Mouse (Mus musculus): Measurements from ENCODE around the gene Lrrc2. TPM values are rescaled to one million over a fixed set of nuclear protein-coding genes. Genes with fewer than 3 reads are reported as not detected.

The Lrrc2 gene
- polyA plus RNA-seq, 1 experiment: 1.1 TPM

GRCm38 (mm10) chr9:110960230-110961149 is 9.1 kb downstream of the Lrrc2 start:
- no peak for DNase-seq
- Histone ChIP-seq H3K27ac (ENCODE audit: control insufficient read depth, insufficient read depth, low read length) (no peak overlapping the region), H3K4me1 (replicated peaks; ENCODE audit: control insufficient read depth, insufficient read depth, low read length) (no peaks in the 10 kb centered on the region), H3K4me3 (ENCODE audit: control insufficient read depth, insufficient read depth, low read length) (no peak overlapping the region), H3K27me3 (ENCODE audit: control insufficient read depth, insufficient read depth, low read length) (no peaks in the 10 kb centered on the region), H3K36me3 (ENCODE audit: control insufficient read depth, insufficient read depth, low read length) (no peaks in the 10 kb centered on the region)
- WGBS: 96% methylated on average over 13 of the region's 13 CpGs
- TF ChIP-seq CTCF (IDR thresholded peaks at IDR 0.05; ENCODE audit: borderline replicate concordance, control insufficient read depth, extremely low read depth, insufficient read depth, low read length, poor library complexity) (no peak), POLR2A (IDR thresholded peaks at IDR 0.05; ENCODE audit: control insufficient read depth, extremely low read depth, insufficient read depth, low read length, poor library complexity) (no peak)

GRCm38 (mm10) chr9:110961386-110961785 is 10.0 kb downstream of the Lrrc2 start:
- WGBS: 96% methylated on average over 8 of the region's 8 CpGs
- Histone ChIP-seq H3K4me3 (ENCODE audit: control insufficient read depth, insufficient read depth, low read length) (no peak overlapping the region), H3K27me3 (ENCODE audit: control insufficient read depth, insufficient read depth, low read length) (no peaks in the 10 kb centered on the region), H3K27ac (ENCODE audit: control insufficient read depth, insufficient read depth, low read length) (no peak overlapping the region), H3K4me1 (replicated peaks; ENCODE audit: control insufficient read depth, insufficient read depth, low read length) (no peaks in the 10 kb centered on the region), H3K36me3 (ENCODE audit: control insufficient read depth, insufficient read depth, low read length) (no peaks in the 10 kb centered on the region)
- DNase-seq: no peak
- TF ChIP-seq CTCF (IDR thresholded peaks at IDR 0.05; ENCODE audit: borderline replicate concordance, control insufficient read depth, extremely low read depth, insufficient read depth, low read length, poor library complexity): no peak
- TF ChIP-seq POLR2A (IDR thresholded peaks at IDR 0.05; ENCODE audit: control insufficient read depth, extremely low read depth, insufficient read depth, low read length, poor library complexity): no peak

- TF ChIP-seq POLR2A (IDR thresholded peaks at IDR 0.05; ENCODE audit: control insufficient read depth, extremely low read depth, insufficient read depth, low read length, poor library complexity): no peak
- no peak for TF ChIP-seq CTCF (IDR thresholded peaks at IDR 0.05; ENCODE audit: borderline replicate concordance, control insufficient read depth, extremely low read depth, insufficient read depth, low read length, poor library complexity)
- 95% methylated on average over 8 of the region's 8 CpGs for WGBS
- DNase-seq: no peak
Measured at GRCm38 (mm10) chr9:110963566-110964115, 12.3 kb downstream of the Lrrc2 start.

DNA sequence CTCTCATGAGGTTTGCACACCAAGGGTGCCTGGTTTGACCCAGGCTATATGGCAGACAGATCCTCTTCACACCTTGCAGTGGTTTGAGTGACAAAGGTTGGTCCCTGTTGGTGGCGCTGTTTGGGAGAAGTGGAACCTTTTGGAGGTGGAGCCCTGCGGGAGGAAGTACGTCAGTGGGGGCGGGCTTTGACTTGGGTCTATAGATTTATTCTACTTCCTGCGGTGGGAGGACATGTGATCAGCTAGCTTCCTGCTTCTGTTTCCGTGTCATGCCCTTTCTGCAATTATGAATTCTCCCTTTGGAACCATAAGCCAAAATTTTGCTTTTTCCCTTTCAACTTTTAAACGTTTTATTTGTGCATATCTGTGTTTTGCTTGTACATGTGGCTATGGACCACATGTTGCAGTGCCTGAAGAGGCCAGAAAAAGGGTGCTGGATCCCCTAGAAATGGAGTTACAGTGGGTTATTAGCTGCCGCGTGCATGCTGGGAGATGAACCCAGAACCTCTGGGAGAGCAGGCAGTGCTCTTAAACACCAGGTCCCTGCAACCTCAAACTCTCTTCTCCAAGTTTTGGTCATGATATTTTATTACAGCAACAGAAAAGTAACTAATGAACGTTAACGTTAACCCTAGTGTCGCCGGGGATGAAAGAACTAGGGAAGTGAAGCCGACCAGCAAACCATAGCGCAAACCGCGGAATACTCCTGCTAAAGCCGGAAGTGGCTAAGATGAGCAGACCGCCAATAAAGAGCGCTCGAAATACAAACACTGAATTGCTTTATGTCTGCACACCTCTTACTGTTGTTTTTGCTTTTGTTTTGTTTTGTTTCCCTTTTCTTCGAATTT is 13.9 kb downstream of the Lrrc2 start:
- TF ChIP-seq POLR2A (IDR thresholded peaks at IDR 0.05; ENCODE audit: control insufficient read depth, extremely low read depth, insufficient read depth, low read length, poor library complexity) (no peak), CTCF (IDR thresholded peaks at IDR 0.05; ENCODE audit: borderline replicate concordance, control insufficient read depth, extremely low read depth, insufficient read depth, low read length, poor library complexity) (no peak)
- no peak overlapping the region for H3K4me3 ChIP-seq (ENCODE audit: control insufficient read depth, insufficient read depth, low read length)
- H3K4me1 ChIP-seq (replicated peaks; ENCODE audit: control insufficient read depth, insufficient read depth, low read length): no peaks in the 10 kb centered on the region
- no peak for DNase-seq
- no peaks in the 10 kb centered on the region for H3K36me3 ChIP-seq (ENCODE audit: control insufficient read depth, insufficient read depth, low read length)
- WGBS: 94% methylated on average over 22 of the region's 22 CpGs
- H3K27me3 ChIP-seq (ENCODE audit: control insufficient read depth, insufficient read depth, low read length): no peaks in the 10 kb centered on the region
- H3K27ac ChIP-seq (ENCODE audit: control insufficient read depth, insufficient read depth, low read length): no peak overlapping the region

More at GRCm38 (mm10) chr9:110963566-110964115, 12.3 kb downstream of the Lrrc2 start:
- H3K4me1 ChIP-seq (replicated peaks; ENCODE audit: control insufficient read depth, insufficient read depth, low read length): no peaks in the 10 kb centered on the region
- H3K4me3 ChIP-seq (ENCODE audit: control insufficient read depth, insufficient read depth, low read length): no peak overlapping the region
- no peaks in the 10 kb centered on the region for H3K36me3 ChIP-seq (ENCODE audit: control insufficient read depth, insufficient read depth, low read length)
- H3K27ac ChIP-seq (ENCODE audit: control insufficient read depth, insufficient read depth, low read length): no peak overlapping the region
- no peaks in the 10 kb centered on the region for H3K27me3 ChIP-seq (ENCODE audit: control insufficient read depth, insufficient read depth, low read length)

GRCm38 (mm10) chr9:110965910-110966231 is 14.5 kb downstream of the Lrrc2 start:
- H3K27ac ChIP-seq (ENCODE audit: control insufficient read depth, insufficient read depth, low read length): no peak overlapping the region
- no peak overlapping the region for H3K4me3 ChIP-seq (ENCODE audit: control insufficient read depth, insufficient read depth, low read length)
- no peaks in the 10 kb centered on the region for H3K36me3 ChIP-seq (ENCODE audit: control insufficient read depth, insufficient read depth, low read length)
- no peaks in the 10 kb centered on the region for H3K4me1 ChIP-seq (replicated peaks; ENCODE audit: control insufficient read depth, insufficient read depth, low read length)
- no peaks in the 10 kb centered on the region for H3K27me3 ChIP-seq (ENCODE audit: control insufficient read depth, insufficient read depth, low read length)
- TF ChIP-seq CTCF (IDR thresholded peaks at IDR 0.05; ENCODE audit: borderline replicate concordance, control insufficient read depth, extremely low read depth, insufficient read depth, low read length, poor library complexity) (no peak), POLR2A (IDR thresholded peaks at IDR 0.05; ENCODE audit: control insufficient read depth, extremely low read depth, insufficient read depth, low read length, poor library complexity) (no peak)
- 69% methylated on average over 2 of the region's 2 CpGs for WGBS
- DNase-seq: no peak

- H3K36me3 ChIP-seq (ENCODE audit: control insufficient read depth, insufficient read depth, low read length): no peaks in the 10 kb centered on the region
- H3K27me3 ChIP-seq (ENCODE audit: control insufficient read depth, insufficient read depth, low read length): no peaks in the 10 kb centered on the region
- DNase-seq: no peak
- H3K4me1 ChIP-seq (replicated peaks; ENCODE audit: control insufficient read depth, insufficient read depth, low read length): peaks cover 5% of the 10 kb centered on the region; the same call in 1 of the 2 replicates
- 96% methylated on average over 11 of the region's 11 CpGs for WGBS
- H3K4me3 ChIP-seq (ENCODE audit: control insufficient read depth, insufficient read depth, low read length): no peak overlapping the region
- TF ChIP-seq POLR2A (IDR thresholded peaks at IDR 0.05; ENCODE audit: control insufficient read depth, extremely low read depth, insufficient read depth, low read length, poor library complexity): no peak
- no peak for TF ChIP-seq CTCF (IDR thresholded peaks at IDR 0.05; ENCODE audit: borderline replicate concordance, control insufficient read depth, extremely low read depth, insufficient read depth, low read length, poor library complexity)
- no peak overlapping the region for H3K27ac ChIP-seq (ENCODE audit: control insufficient read depth, insufficient read depth, low read length)
Measured at GRCm38 (mm10) chr9:110979411-110979810, 28.1 kb downstream of the Lrrc2 start.
